Mouse (Mus musculus) embryo, embryonic 10 days (tissue): ENCODE measurements around the gene Cib4.

ENCODE experiments used
- DNase-seq: peaks from one replicate; pipeline ENCODE4 v3.0.0-alpha.2; 2015; ENCODE audit warnings: low spot score

Gene Cib4

GRCm38 (mm10) chr5:30440308-30440906, 105.2 kb downstream of the Cib4 start:
- DNase-seq = no peak

- no peak for DNase-seq
Measured at GRCm38 (mm10) chr5:30438931-30439330, 106.7 kb downstream of the Cib4 start.
